Comparison of ENCODE assay signal across 8 mouse cellular contexts in genomic region chr17:72925804-72926617, GRCm38 (mm10). TPM values are rescaled to one million over a fixed set of nuclear protein-coding genes. Genes with fewer than 3 reads are reported as not detected.
DNase-seq lines count a peak whose midpoint lies in the region; ATAC-seq and TF ChIP-seq lines count a peak whose summit lies in the region.

No protein-coding gene starts in this region.

- TF ChIP-seq POLR2A in cortical plate, adult 2 months (IDR thresholded peaks at IDR 0.05; ENCODE audit: extremely low read depth, insufficient read depth, low read length) = no peak

- no peak overlapping the region for H3K4me3 ChIP-seq in cortical plate, adult 2 months (ENCODE audit: insufficient read depth, low read length)
- H3K4me3 ChIP-seq in neural tube, embryonic 13.5 days = peak overlapping the region; percentile 11; the same call in 1 of the 2 replicates
- H3K4me3 ChIP-seq in liver, embryonic 12.5 days = no peak overlapping the region

- peaks cover 71% of the 10 kb centered on the region for H3K36me3 ChIP-seq in neural tube, embryonic 13.5 days
- H3K36me3 ChIP-seq in liver, embryonic 12.5 days = peaks cover 8% of the 10 kb centered on the region; the same call in 1 of the 2 replicates

- no peaks in the 10 kb centered on the region for H3K9me3 ChIP-seq in neural tube, embryonic 13.5 days
- H3K9me3 ChIP-seq in liver, embryonic 12.5 days (replicated peaks) = no peaks in the 10 kb centered on the region

- peak; percentile 88 for ATAC-seq in neural tube, embryonic 13.5 days (ENCODE audit: low read depth)
- no peak for ATAC-seq in liver, embryonic 12.5 days

- peaks cover 4% of the 10 kb centered on the region for H3K4me1 ChIP-seq in cortical plate, adult 2 months (ENCODE audit: control insufficient read depth, insufficient read depth, low read length)
- peaks cover 74% of the 10 kb centered on the region for H3K4me1 ChIP-seq in neural tube, embryonic 13.5 days (replicated peaks)
- peaks cover 3% of the 10 kb centered on the region; the same call in 1 of the 2 replicates for H3K4me1 ChIP-seq in liver, embryonic 12.5 days

- H3K9ac ChIP-seq in neural tube, embryonic 13.5 days = peak overlapping the region; percentile 56
- no peak overlapping the region for H3K9ac ChIP-seq in liver, embryonic 12.5 days

- H3K4me2 ChIP-seq in neural tube, embryonic 13.5 days = peak overlapping the region; percentile 30
- H3K4me2 ChIP-seq in liver, embryonic 12.5 days = no peak overlapping the region

- H3K27me3 ChIP-seq in neural tube, embryonic 13.5 days = no peaks in the 10 kb centered on the region
- no peaks in the 10 kb centered on the region for H3K27me3 ChIP-seq in liver, embryonic 12.5 days (replicated peaks)

- H3K27ac ChIP-seq in cortical plate, adult 2 months (ENCODE audit: insufficient read depth, low read length) = peak overlapping the region; percentile 20; the same call in 1 of the 2 replicates
- H3K27ac ChIP-seq in neural tube, embryonic 13.5 days (replicated peaks) = peak overlapping the region; percentile 84
- H3K27ac ChIP-seq in liver, embryonic 12.5 days = no peak overlapping the region

- DNase-seq in adrenal gland, postnatal 14 days = peak; percentile 60
- peak; percentile 53 for DNase-seq in gastrocnemius, postnatal 14 days
- peak; percentile 69 for DNase-seq in kidney, adult 11 months
- peak; percentile 70 to 88 for DNase-seq in left cerebral cortex, postnatal 14 days (ENCODE audit: low spot score in 2 of 2)
- DNase-seq in thymus, postnatal 4 days = no peak

- no peak for TF ChIP-seq CTCF in cortical plate, adult 2 months (IDR thresholded peaks at IDR 0.05; ENCODE audit: extremely low read depth, insufficient read depth, low read length)

- WGBS in neural tube, embryonic 13.5 days = 25% methylated on average over 12 of the region's 12 CpGs
- 73% methylated on average over 12 of the region's 12 CpGs for WGBS in liver, embryonic 12.5 days (ENCODE audit: insufficient replicate concordance)

- intact Hi-C loops in gastrocnemius, postnatal 14 days (cut with DNase I; ENCODE audit: low total_unique reads) = no loop called here
- intact Hi-C loops in left cerebral cortex, postnatal 14 days (cut with DNase I) = no loop called here

RNA-seq across cellular contexts. Expression of gene Lbh, which starts 7.9 kb away (rescaled TPM):
- total RNA-seq in adrenal gland, postnatal 14 days (2021) = 41.7 and 53.4 TPM in 2 replicates
- 37.7 and 40.1 TPM in 2 replicates for polyA plus RNA-seq in cortical plate, adult 2 months (2012; rRNA removed)
- 10 to 100 TPM; 11.6 to 16.6 TPM for total RNA-seq in gastrocnemius, postnatal 14 days (2021)
- total RNA-seq in left cerebral cortex, postnatal 14 days (2021) = 10 to 100 TPM; 44.4 to 45.5 TPM
- polyA plus RNA-seq in neural tube, embryonic 13.5 days (2015; fragmentation: Nextera tagmentation; extraction: Ambion mirVana) = 6.3 and 7.5 TPM in 2 replicates
- 1.4 TPM in 2 replicates for polyA plus RNA-seq in liver, embryonic 12.5 days (2016; fragmentation: Nextera tagmentation; extraction: Ambion mirVana)
